Mouse (Mus musculus) forebrain, embryonic 15.5 days (tissue): ENCODE data around the gene Gnb1. TPM values are rescaled to one million over a fixed set of nuclear protein-coding genes. Genes with fewer than 3 reads are reported as not detected.

Source experiments
- polyA plus RNA-seq: library from polyadenylated mRNA; unstranded; fragments of >200 nt; fragmentation: Nextera tagmentation; extraction: Ambion mirVana; gene quantifications from 2 replicates; pipeline ENCODE4 v1.2.1, GENCODE M21; 2015

The Gnb1 gene
- polyA plus RNA-seq, 1 experiment from 2014 or later = 1,112 TPM

Other genes starting within 250 kb of the Gnb1 start
- gene Faap20, start 241.6 kb upstream of the Gnb1 start, polyA plus RNA-seq = 88.2 and 89.3 TPM in 2 replicates
- 62.2 and 69.1 TPM in 2 replicates for gene Prkcz, start 130.0 kb upstream of the Gnb1 start, polyA plus RNA-seq
- gene Gabrd, start 93.2 kb upstream of the Gnb1 start, polyA plus RNA-seq = 1.8 and 2.6 TPM in 2 replicates
- gene Cfap74, start 82.2 kb upstream of the Gnb1 start, polyA plus RNA-seq = 3.8 and 4.3 TPM in 2 replicates
- 0.19 TPM in 1 of 2 replicates, not detected in the other for gene Tmem52, start 22.2 kb upstream of the Gnb1 start, polyA plus RNA-seq
- gene Nadk, start 71.0 kb downstream of the Gnb1 start, polyA plus RNA-seq = 109 and 110 TPM in 2 replicates
- gene Slc35e2, start 110.1 kb downstream of the Gnb1 start, polyA plus RNA-seq = 10.9 and 12.9 TPM in 2 replicates
- 60.8 and 63.5 TPM in 2 replicates for gene Cdk11b, start 133.5 kb downstream of the Gnb1 start, polyA plus RNA-seq
- not detected in 2 replicates for gene Gm10563, start 154.0 kb downstream of the Gnb1 start, polyA plus RNA-seq
- 2.3 and 2.6 TPM in 2 replicates for gene Mmp23, start 162.0 kb downstream of the Gnb1 start, polyA plus RNA-seq
- 51.6 and 52.1 TPM in 2 replicates for gene Mib2, start 177.8 kb downstream of the Gnb1 start, polyA plus RNA-seq
- 8.2 and 10.9 TPM in 2 replicates for gene Fndc10, start 203.0 kb downstream of the Gnb1 start, polyA plus RNA-seq
- gene Ssu72, start 213.4 kb downstream of the Gnb1 start, polyA plus RNA-seq = 144 and 146 TPM in 2 replicates
- 10.4 TPM in 2 replicates for gene Tmem240, start 243.4 kb downstream of the Gnb1 start, polyA plus RNA-seq